Mouse (Mus musculus): ENCODE results near the gene Rrad.

Gene Rrad

DNA sequence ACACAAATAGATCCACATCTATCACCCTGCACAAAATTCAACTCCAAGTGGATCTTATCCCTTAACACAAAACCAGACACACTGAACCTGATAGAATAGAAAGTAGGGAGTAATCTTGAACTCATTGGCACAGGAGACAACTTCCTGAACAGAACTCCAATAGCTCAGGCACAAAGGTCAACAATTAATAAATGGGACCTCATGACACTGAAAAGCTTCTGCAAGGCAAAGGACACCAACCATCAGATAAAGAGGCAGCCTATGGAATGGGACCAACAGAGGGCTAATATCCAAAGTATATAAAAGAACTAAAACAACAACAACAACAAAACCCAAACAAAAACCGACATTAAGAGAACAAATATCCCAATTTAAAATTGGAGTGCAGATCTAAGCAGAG, 46.6 kb downstream of the Rrad start:
- in situ Hi-C loops (cut with MboI, MseI) = loop anchor here (5.0 to 25.0 kb wide), 2 partner anchors 337 to 1228 kb away; partner anchors contain the start of gene Tk2
